Mouse (Mus musculus) embryo, embryonic 10.5 days (tissue): ENCODE measurements around the gene Cadm2.

ENCODE experiments used
- DNase-seq: peaks from one replicate; pipeline ENCODE4 v3.0.0-alpha.2; 2015; ENCODE audit warnings: low spot score

Cadm2 gene

GRCm38 (mm10) chr16:67124811-67125210 is 495.9 kb downstream of the Cadm2 start:
- no peak for DNase-seq

- DNase-seq: no peak
Measured at GRCm38 (mm10) chr16:67122532-67122931, 498.2 kb downstream of the Cadm2 start.

GRCm38 (mm10) chr16:67121781-67122180 is 498.9 kb downstream of the Cadm2 start:
- no peak for DNase-seq

GRCm38 (mm10) chr16:67106478-67107061 is 514.1 kb downstream of the Cadm2 start:
- DNase-seq: peak; percentile 15

GRCm38 (mm10) chr16:67096706-67097105 is 524.0 kb downstream of the Cadm2 start:
- DNase-seq: no peak

GRCm38 (mm10) chr16:67095916-67096315 is 524.8 kb downstream of the Cadm2 start:
- no peak for DNase-seq

- DNase-seq: peak; percentile 58
Measured at GRCm38 (mm10) chr16:67089747-67090146, 531.0 kb downstream of the Cadm2 start.

- no peak for DNase-seq
Measured at GRCm38 (mm10) chr16:67079318-67079717, 541.4 kb downstream of the Cadm2 start.

GRCm38 (mm10) chr16:67076169-67076895 is 544.4 kb downstream of the Cadm2 start:
- no peak for DNase-seq

GRCm38 (mm10) chr16:67068461-67068860 is 552.2 kb downstream of the Cadm2 start:
- no peak for DNase-seq

- no peak for DNase-seq
Measured at GRCm38 (mm10) chr16:67030918-67031317, 589.8 kb downstream of the Cadm2 start.

- no peak for DNase-seq
Measured at GRCm38 (mm10) chr16:67019856-67020255, 600.9 kb downstream of the Cadm2 start.

GRCm38 (mm10) chr16:67017710-67018109 is 603.0 kb downstream of the Cadm2 start:
- no peak for DNase-seq

- DNase-seq: no peak
Measured at GRCm38 (mm10) chr16:67003161-67003560, 617.5 kb downstream of the Cadm2 start.

- no peak for DNase-seq
Measured at GRCm38 (mm10) chr16:67001707-67002106, 619.0 kb downstream of the Cadm2 start.

GRCm38 (mm10) chr16:66997461-66997860 is 623.2 kb downstream of the Cadm2 start:
- no peak for DNase-seq

- DNase-seq: no peak
Measured at GRCm38 (mm10) chr16:66987741-66988140, 633.0 kb downstream of the Cadm2 start.

- no peak for DNase-seq
Measured at GRCm38 (mm10) chr16:66986879-66987278, 633.8 kb downstream of the Cadm2 start.

- DNase-seq: no peak
Measured at GRCm38 (mm10) chr16:66970912-66971311, 649.8 kb downstream of the Cadm2 start.

GRCm38 (mm10) chr16:66969520-66970144 is 651.1 kb downstream of the Cadm2 start:
- no peak for DNase-seq

- no peak for DNase-seq
Measured at GRCm38 (mm10) chr16:66968336-66968735, 652.4 kb downstream of the Cadm2 start.

- no peak for DNase-seq
Measured at GRCm38 (mm10) chr16:66967686-66968085, 653.0 kb downstream of the Cadm2 start.

- DNase-seq: peak; percentile 18
Measured at GRCm38 (mm10) chr16:66959146-66959545, 661.6 kb downstream of the Cadm2 start.
